Mouse (Mus musculus): ENCODE measurements around the gene Fam69b. TPM values are rescaled to one million over a fixed set of nuclear protein-coding genes. Genes with fewer than 3 reads are reported as not detected.

The Fam69b gene
- polyA plus RNA-seq, 1 experiment: 10.3 TPM

DNA sequence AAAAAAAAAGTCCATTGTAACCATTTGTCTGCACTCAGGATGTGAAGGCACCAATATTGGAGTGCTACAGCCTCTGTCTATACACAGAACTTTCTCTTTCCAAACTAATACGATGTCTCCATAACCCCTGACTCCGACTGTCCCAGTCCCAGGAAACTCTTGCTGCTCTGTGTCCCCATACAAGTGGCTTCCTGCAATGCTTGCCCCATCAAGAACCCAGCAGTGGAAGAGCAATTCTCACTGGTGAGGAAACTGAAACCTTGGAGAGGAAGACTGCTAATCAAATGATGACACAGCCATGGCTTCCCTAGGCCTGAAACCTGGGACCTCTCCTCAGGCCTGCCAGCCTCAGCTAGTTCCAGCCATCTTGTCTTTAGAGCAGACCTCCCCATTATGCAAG is 30.4 kb upstream of the Fam69b start:
- H3K27me3 ChIP-seq (ENCODE audit: control insufficient read depth, insufficient read depth, low read length): no peaks in the 10 kb centered on the region
- no peak overlapping the region for H3K27ac ChIP-seq (ENCODE audit: control insufficient read depth, insufficient read depth, low read depth, low read length)
- no peaks in the 10 kb centered on the region; the same call in 1 of the 2 replicates for H3K4me1 ChIP-seq (ENCODE audit: control insufficient read depth, insufficient read depth, low read length)
- H3K36me3 ChIP-seq (ENCODE audit: control insufficient read depth, insufficient read depth, low read length): no peaks in the 10 kb centered on the region
- TF ChIP-seq POLR2A (IDR thresholded peaks at IDR 0.05; ENCODE audit: control insufficient read depth, low read depth, low read length): no peak
- no peak for TF ChIP-seq CTCF (IDR thresholded peaks at IDR 0.05; ENCODE audit: control insufficient read depth, insufficient read depth, insufficient replicate concordance, low read depth, low read length)
- H3K4me3 ChIP-seq (ENCODE audit: control insufficient read depth, low read depth, low read length): no peak overlapping the region

DNA sequence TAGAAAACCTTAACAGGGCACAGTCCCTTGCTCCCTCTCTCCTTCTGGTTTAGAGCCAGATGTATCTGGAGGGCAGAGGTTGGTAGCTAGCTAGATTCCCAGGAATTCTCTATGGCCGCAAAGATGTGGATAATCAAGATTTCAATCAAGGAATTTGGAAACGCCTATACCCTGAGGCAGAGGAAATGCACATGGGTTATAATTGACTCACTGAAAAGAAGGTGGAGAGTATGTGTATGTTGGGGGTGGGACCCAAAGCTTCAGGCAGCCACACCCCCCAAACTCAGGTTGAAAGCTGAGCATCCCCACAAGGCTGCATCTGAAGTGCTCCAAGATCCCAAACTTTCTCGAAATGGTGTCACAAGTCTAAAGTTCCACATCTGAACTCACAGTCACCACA is 29.8 kb upstream of the Fam69b start:
- H3K4me1 ChIP-seq (ENCODE audit: control insufficient read depth, insufficient read depth, low read length): no peaks in the 10 kb centered on the region; the same call in 1 of the 2 replicates
- H3K4me3 ChIP-seq (ENCODE audit: control insufficient read depth, low read depth, low read length): no peak overlapping the region
- H3K36me3 ChIP-seq (ENCODE audit: control insufficient read depth, insufficient read depth, low read length): no peaks in the 10 kb centered on the region
- H3K27ac ChIP-seq (ENCODE audit: control insufficient read depth, insufficient read depth, low read depth, low read length): no peak overlapping the region
- H3K27me3 ChIP-seq (ENCODE audit: control insufficient read depth, insufficient read depth, low read length): no peaks in the 10 kb centered on the region
- TF ChIP-seq POLR2A (IDR thresholded peaks at IDR 0.05; ENCODE audit: control insufficient read depth, low read depth, low read length) (no peak), CTCF (IDR thresholded peaks at IDR 0.05; ENCODE audit: control insufficient read depth, insufficient read depth, insufficient replicate concordance, low read depth, low read length) (no peak)

DNA sequence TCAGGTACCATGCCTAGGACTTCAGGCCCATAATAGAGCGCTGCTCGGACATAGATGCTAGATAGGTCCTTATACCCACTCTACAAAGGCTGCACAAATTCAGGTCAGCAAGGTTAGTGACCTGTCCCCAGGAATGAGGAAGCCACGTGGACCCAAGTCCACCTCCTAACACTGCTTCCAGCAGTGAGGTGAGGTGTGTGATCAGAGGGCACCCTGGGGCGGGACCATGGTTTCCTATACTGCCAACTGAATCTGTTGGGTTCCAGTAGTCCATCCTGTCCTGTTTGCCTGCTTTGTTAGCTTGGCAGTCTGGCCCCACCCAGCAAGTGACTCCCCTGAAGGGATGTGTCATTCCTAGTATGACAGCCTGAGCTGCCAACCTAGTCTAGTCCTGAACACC is 28.3 kb upstream of the Fam69b start:
- Histone ChIP-seq H3K36me3 (ENCODE audit: control insufficient read depth, insufficient read depth, low read length) (no peaks in the 10 kb centered on the region), H3K4me3 (ENCODE audit: control insufficient read depth, low read depth, low read length) (no peak overlapping the region), H3K27me3 (ENCODE audit: control insufficient read depth, insufficient read depth, low read length) (peaks cover 2% of the 10 kb centered on the region; the same call in 1 of the 2 replicates), H3K27ac (ENCODE audit: control insufficient read depth, insufficient read depth, low read depth, low read length) (no peak overlapping the region), H3K4me1 (ENCODE audit: control insufficient read depth, insufficient read depth, low read length) (peaks cover 3% of the 10 kb centered on the region; the same call in 1 of the 2 replicates)
- no peak for TF ChIP-seq CTCF (IDR thresholded peaks at IDR 0.05; ENCODE audit: control insufficient read depth, insufficient read depth, insufficient replicate concordance, low read depth, low read length)
- no peak for TF ChIP-seq POLR2A (IDR thresholded peaks at IDR 0.05; ENCODE audit: control insufficient read depth, low read depth, low read length)

DNA sequence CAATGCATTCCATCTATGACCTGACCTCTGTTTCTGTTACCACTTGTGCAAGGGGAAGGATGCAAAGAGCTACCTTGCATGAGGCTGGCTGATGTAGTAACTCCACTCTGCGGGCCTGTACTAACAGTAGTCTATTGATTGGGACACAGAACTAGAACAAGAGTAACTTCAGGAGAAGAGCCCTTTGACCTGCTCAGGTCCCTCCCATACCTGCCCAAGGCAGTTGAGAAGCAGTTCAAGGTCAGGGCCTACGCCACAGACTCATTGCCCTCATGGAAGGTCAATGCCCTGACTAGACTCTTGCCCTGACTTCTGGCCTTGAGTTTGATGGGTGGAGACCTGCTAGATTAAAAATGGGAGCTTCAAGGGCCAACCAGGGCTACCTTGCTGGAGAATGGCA is 27.6 kb upstream of the Fam69b start:
- H3K27me3 ChIP-seq (ENCODE audit: control insufficient read depth, insufficient read depth, low read length): peaks cover 2% of the 10 kb centered on the region; the same call in 1 of the 2 replicates
- H3K4me3 ChIP-seq (ENCODE audit: control insufficient read depth, low read depth, low read length): no peak overlapping the region
- peaks cover 3% of the 10 kb centered on the region; the same call in 1 of the 2 replicates for H3K4me1 ChIP-seq (ENCODE audit: control insufficient read depth, insufficient read depth, low read length)
- H3K36me3 ChIP-seq (ENCODE audit: control insufficient read depth, insufficient read depth, low read length): no peaks in the 10 kb centered on the region
- no peak for TF ChIP-seq POLR2A (IDR thresholded peaks at IDR 0.05; ENCODE audit: control insufficient read depth, low read depth, low read length)
- no peak for TF ChIP-seq CTCF (IDR thresholded peaks at IDR 0.05; ENCODE audit: control insufficient read depth, insufficient read depth, insufficient replicate concordance, low read depth, low read length)
- H3K27ac ChIP-seq (ENCODE audit: control insufficient read depth, insufficient read depth, low read depth, low read length): no peak overlapping the region

DNA sequence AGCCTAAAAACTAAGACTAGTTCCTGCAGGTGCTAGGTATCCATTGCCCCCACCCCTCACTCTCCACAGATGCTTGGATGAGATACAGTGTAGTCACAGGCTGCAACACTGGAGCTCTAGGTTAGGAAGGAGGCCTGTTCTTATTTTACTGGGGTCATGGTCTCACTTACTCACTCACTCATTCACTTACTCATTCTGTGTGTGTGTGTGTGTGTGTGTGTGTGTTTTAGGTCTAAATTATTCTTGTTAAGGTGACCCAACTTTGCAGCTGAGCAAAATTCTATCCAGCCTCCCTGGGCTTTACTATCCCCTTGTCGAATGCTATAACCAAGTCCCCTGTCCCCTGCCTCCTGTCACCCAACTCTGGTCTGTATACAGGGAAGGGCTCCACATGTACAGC is 26.7 kb upstream of the Fam69b start:
- peaks cover 2% of the 10 kb centered on the region; the same call in 1 of the 2 replicates for H3K27me3 ChIP-seq (ENCODE audit: control insufficient read depth, insufficient read depth, low read length)
- no peak overlapping the region for H3K4me3 ChIP-seq (ENCODE audit: control insufficient read depth, low read depth, low read length)
- no peak for TF ChIP-seq POLR2A (IDR thresholded peaks at IDR 0.05; ENCODE audit: control insufficient read depth, low read depth, low read length)
- peaks cover 3% of the 10 kb centered on the region; the same call in 1 of the 2 replicates for H3K4me1 ChIP-seq (ENCODE audit: control insufficient read depth, insufficient read depth, low read length)
- no peak overlapping the region for H3K27ac ChIP-seq (ENCODE audit: control insufficient read depth, insufficient read depth, low read depth, low read length)
- H3K36me3 ChIP-seq (ENCODE audit: control insufficient read depth, insufficient read depth, low read length): no peaks in the 10 kb centered on the region

DNA sequence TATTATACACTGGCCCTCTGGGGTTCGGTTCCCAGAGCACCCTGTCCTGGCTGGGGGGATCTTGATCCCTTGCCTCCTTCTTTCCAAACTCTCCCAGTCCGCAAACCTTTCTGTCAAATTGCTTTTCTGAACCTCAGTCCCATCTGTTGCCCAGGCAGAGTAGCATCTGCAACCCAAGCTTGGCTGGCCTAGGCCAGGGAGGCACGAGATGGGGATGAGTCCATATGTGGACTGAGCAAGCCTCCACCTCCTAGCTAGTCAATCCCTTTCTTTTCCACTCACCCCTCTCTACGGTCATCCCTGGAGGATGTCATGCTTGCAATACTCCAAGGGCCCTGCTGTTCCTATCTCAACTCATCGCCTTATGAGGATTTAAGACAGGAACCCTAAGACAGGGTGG is 25.6 kb upstream of the Fam69b start:
- no peak for TF ChIP-seq POLR2A (IDR thresholded peaks at IDR 0.05; ENCODE audit: control insufficient read depth, low read depth, low read length)
- Histone ChIP-seq H3K4me3 (ENCODE audit: control insufficient read depth, low read depth, low read length) (peak overlapping the region; percentile 70; the same call in 1 of the 2 replicates), H3K4me1 (ENCODE audit: control insufficient read depth, insufficient read depth, low read length) (peaks cover 3% of the 10 kb centered on the region; the same call in 1 of the 2 replicates), H3K36me3 (ENCODE audit: control insufficient read depth, insufficient read depth, low read length) (no peaks in the 10 kb centered on the region), H3K27ac (ENCODE audit: control insufficient read depth, insufficient read depth, low read depth, low read length) (no peak overlapping the region), H3K27me3 (ENCODE audit: control insufficient read depth, insufficient read depth, low read length) (peaks cover 2% of the 10 kb centered on the region; the same call in 1 of the 2 replicates)

DNA sequence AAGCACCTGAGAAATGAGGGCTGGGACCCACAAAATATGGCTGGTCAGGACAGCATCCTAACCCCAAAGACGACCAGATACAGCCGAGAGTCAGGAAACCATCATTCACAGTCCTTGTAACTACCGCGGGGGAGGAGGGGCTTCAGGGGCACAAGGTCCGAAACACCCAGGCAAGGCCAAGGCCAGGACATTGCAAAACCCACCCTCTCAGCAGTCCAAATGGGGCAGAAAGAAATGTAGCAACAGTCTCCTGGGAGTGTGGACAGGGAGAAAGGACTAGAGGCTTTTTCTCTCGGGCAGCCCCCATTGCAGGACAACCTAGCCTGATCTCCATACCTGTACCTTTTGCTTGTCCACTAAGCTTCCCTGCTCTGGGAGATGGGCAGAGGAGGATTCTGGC is 25.1 kb upstream of the Fam69b start:
- peaks cover 3% of the 10 kb centered on the region; the same call in 1 of the 2 replicates for H3K4me1 ChIP-seq (ENCODE audit: control insufficient read depth, insufficient read depth, low read length)
- TF ChIP-seq CTCF (IDR thresholded peaks at IDR 0.05; ENCODE audit: control insufficient read depth, insufficient read depth, insufficient replicate concordance, low read depth, low read length): no peak
- TF ChIP-seq POLR2A (IDR thresholded peaks at IDR 0.05; ENCODE audit: control insufficient read depth, low read depth, low read length): no peak
- peaks cover 2% of the 10 kb centered on the region; the same call in 1 of the 2 replicates for H3K27me3 ChIP-seq (ENCODE audit: control insufficient read depth, insufficient read depth, low read length)
- peak overlapping the region; percentile 70 for H3K4me3 ChIP-seq (ENCODE audit: control insufficient read depth, low read depth, low read length)
- H3K36me3 ChIP-seq (ENCODE audit: control insufficient read depth, insufficient read depth, low read length): no peaks in the 10 kb centered on the region
- no peak overlapping the region for H3K27ac ChIP-seq (ENCODE audit: control insufficient read depth, insufficient read depth, low read depth, low read length)
